13 mouse cellular contexts compared by ENCODE assay signal in genomic region chr6:97447020-97447419, GRCm38 (mm10).
DNase-seq lines count a peak whose midpoint lies in the region; ATAC-seq and TF ChIP-seq lines count a peak whose summit lies in the region.
"Had no signal": no experiment of that assay in that cellular context is flagged by ENCODE, and none has a peak within 500 bp of the region (broad histone marks: within the 10 kb centered on the region; RNA-seq: fewer than 3 reads in every experiment).

No protein-coding gene starts in this region.

- intact Hi-C loops in heart, adult 2 months (cut with DNase I): no loop called here

- TF ChIP-seq CTCF in heart, adult 2 months (IDR thresholded peaks at IDR 0.05): no peak
- no peak for TF ChIP-seq CTCF in hindbrain, postnatal 0 days (IDR thresholded peaks at IDR 0.05; ENCODE audit: low read depth)

- no peak for TF ChIP-seq POLR2A in heart, adult 2 months (IDR thresholded peaks at IDR 0.05; ENCODE audit: insufficient read depth, low read depth, low read length)

- peaks cover 7% of the 10 kb centered on the region; the same call in 1 of the 2 replicates for H3K36me3 ChIP-seq in heart, adult 2 months (ENCODE audit: control insufficient read depth, insufficient read depth, low read length)
- H3K36me3 ChIP-seq in heart, embryonic 12.5 days: no peaks in the 10 kb centered on the region
- no peaks in the 10 kb centered on the region for H3K36me3 ChIP-seq in hindbrain, postnatal 0 days (ENCODE audit: insufficient read depth, low read length)
- H3K36me3 ChIP-seq: embryonic facial prominence, embryonic 12.5 days; neural tube, embryonic 12.5 days had no signal

- ATAC-seq in heart, embryonic 12.5 days (ENCODE audit: insufficient number of reproducible peaks, low FRiP score): no peak
- no peak for ATAC-seq in hindbrain, postnatal 0 days
- ATAC-seq: inflammation-experienced regulatory T-cells, adult 6 months had no signal

- no peaks in the 10 kb centered on the region for H3K79me2 ChIP-seq in heart, adult 2 months (replicated peaks; ENCODE audit: control insufficient read depth, insufficient read depth, low read length)

- 33% methylated on average over 4 of the region's 4 CpGs for WGBS in heart, adult 2 months
- 60% methylated on average over 4 of the region's 4 CpGs for WGBS in heart, embryonic 12.5 days
- 63% methylated on average over 4 of the region's 4 CpGs for WGBS in hindbrain, postnatal 0 days

- no peaks in the 10 kb centered on the region for H3K27me3 ChIP-seq in heart, adult 2 months (ENCODE audit: control insufficient read depth, insufficient read depth, low read length)
- H3K27me3 ChIP-seq in heart, embryonic 12.5 days (replicated peaks): no peaks in the 10 kb centered on the region
- no peaks in the 10 kb centered on the region for H3K27me3 ChIP-seq in hindbrain, postnatal 0 days (ENCODE audit: insufficient read depth, low read length)
- H3K27me3 ChIP-seq: embryonic facial prominence, embryonic 12.5 days; neural tube, embryonic 12.5 days had no signal

- H3K4me2 ChIP-seq in heart, embryonic 12.5 days: no peak overlapping the region
- no peak overlapping the region for H3K4me2 ChIP-seq in hindbrain, postnatal 0 days (ENCODE audit: low read depth, low read length)
- H3K4me2 ChIP-seq: embryonic facial prominence, embryonic 12.5 days; neural tube, embryonic 12.5 days had no signal

- H3K27ac ChIP-seq in heart, adult 2 months: peak overlapping the region; percentile 53
- H3K27ac ChIP-seq in heart, embryonic 12.5 days (ENCODE audit: poor library complexity, severe bottlenecking): no peak overlapping the region
- no peak overlapping the region for H3K27ac ChIP-seq in hindbrain, postnatal 0 days
- H3K27ac ChIP-seq: embryonic facial prominence, embryonic 12.5 days; neural tube, embryonic 12.5 days had no signal

- DNase-seq in heart, adult 2 months: peak; percentile 57 to 62
- DNase-seq in Muller cell, postnatal 12 days (ENCODE audit: inconsistent ontology term): peak; percentile 71
- peak; percentile 71 to 79 for DNase-seq in heart, adult 9 months (ENCODE audit: low spot score in 2 of 2)
- peak; percentile 83 to 95 for DNase-seq in kidney, postnatal 25 days
- no peak for DNase-seq in thymus, adult 18-20 months
- no peak for DNase-seq in left cerebral cortex, adult 11 months (ENCODE audit: low spot score)
- DNase-seq in hindbrain, postnatal 0 days (ENCODE audit: low spot score): no peak
- DNase-seq: right cerebral cortex, postnatal 4 days; thymus, postnatal 14 days had no signal

- no peaks in the 10 kb centered on the region for H3K9me3 ChIP-seq in heart, embryonic 12.5 days (replicated peaks)
- no peaks in the 10 kb centered on the region for H3K9me3 ChIP-seq in hindbrain, postnatal 0 days (ENCODE audit: low read length)
- H3K9me3 ChIP-seq: embryonic facial prominence, embryonic 12.5 days; neural tube, embryonic 12.5 days had no signal

- H3K4me1 ChIP-seq in heart, adult 2 months (ENCODE audit: control insufficient read depth, insufficient read depth, low read length): peaks cover 28% of the 10 kb centered on the region
- H3K4me1 ChIP-seq in heart, embryonic 12.5 days (replicated peaks): peaks cover 11% of the 10 kb centered on the region
- no peaks in the 10 kb centered on the region for H3K4me1 ChIP-seq in hindbrain, postnatal 0 days (ENCODE audit: insufficient read depth, low read length)
- H3K4me1 ChIP-seq: neural tube, embryonic 12.5 days had no signal

- H3K4me3 ChIP-seq in heart, adult 2 months: no peak overlapping the region
- no peak overlapping the region for H3K4me3 ChIP-seq in heart, embryonic 12.5 days
- no peak overlapping the region for H3K4me3 ChIP-seq in hindbrain, postnatal 0 days (ENCODE audit: low read length)
- H3K4me3 ChIP-seq: embryonic facial prominence, embryonic 12.5 days; neural tube, embryonic 12.5 days had no signal

- peak; percentile 92 for TF ChIP-seq EP300 in heart, adult 2 months (IDR thresholded peaks at IDR 0.05; ENCODE audit: insufficient read depth, low read depth, low read length)

- H3K9ac ChIP-seq in heart, adult 2 months (ENCODE audit: low read depth, low read length): no peak overlapping the region
- H3K9ac ChIP-seq in heart, embryonic 12.5 days: no peak overlapping the region
- H3K9ac ChIP-seq in hindbrain, postnatal 0 days (replicated peaks; ENCODE audit: low read length): no peak overlapping the region
- H3K9ac ChIP-seq: embryonic facial prominence, embryonic 12.5 days; neural tube, embryonic 12.5 days had no signal

Comparison
In these comparisons a context has a peak if more than half of its experiments do, and no peak if none do; other contexts are left out.
1. DNase-seq: peak in heart, adult 2 months (2 of 2), Muller cell, postnatal 12 days (single experiment), heart, adult 9 months (2 of 2) and kidney, postnatal 25 days (2 of 2); none in thymus, adult 18-20 months (0 of 2), left cerebral cortex, adult 11 months (single experiment) and hindbrain, postnatal 0 days (single experiment).